Mouse (Mus musculus) liver, adult 2 months (tissue): Measurements from ENCODE around the gene Colgalt2.

Experiments
- CTCF ChIP-seq: fragments of 200-500 bp; IDR thresholded peaks from 2 replicates; pipeline ENCODE4 v1.5.1; 2011; ENCODE audit warnings: low read depth, low read length, control low read depth
- POLR2A ChIP-seq: fragments of 200-500 bp; IDR thresholded peaks from 2 replicates; pipeline ENCODE4 v1.6.1; 2011; ENCODE audit warnings: low read length, control low read depth; ENCODE audit not compliant: insufficient read depth; ENCODE audit errors: extremely low read depth

- TF ChIP-seq POLR2A (no peak), CTCF (no peak)
Observed at GRCm38 (mm10) chr1:152490842-152491241, 91.2 kb downstream of the Colgalt2 start.
